Mouse (Mus musculus) stomach, embryonic 16.5 days (tissue): Measurements from ENCODE around the gene Spata25. TPM values are rescaled to one million over a fixed set of nuclear protein-coding genes. Genes with fewer than 3 reads are reported as not detected.
"Not testable (repeated sequence)": the region's sequence is repeated elsewhere in the genome, so short reads cannot be mapped to it uniquely, and the experiment has no call there.

Source experiments
- ATAC-seq: fragments of 200-750 bp; cut with Nextera tagmentation; 2 replicates; pipeline ENCODE4 v1.8.0; 2017; ENCODE audit warnings: moderate number of reproducible peaks, moderate TSS enrichment; ENCODE audit not compliant: insufficient read depth, low FRiP score
- H3K27ac ChIP-seq: fragments of 300-500 bp; sonication (generic); 2 replicates; pipeline ENCODE4 v1.5.1; 2014; ENCODE audit warnings: low read length
- H3K27me3 ChIP-seq: fragments of 300-500 bp; sonication (generic); 2 replicates; pipeline ENCODE4 v1.6.1; 2014; ENCODE audit warnings: low read length, control low read depth, mixed read lengths; ENCODE audit not compliant: control insufficient read depth, insufficient read depth
- H3K36me3 ChIP-seq: fragments of 300-500 bp; sonication (generic); 2 replicates; pipeline ENCODE4 v1.6.1; 2014; ENCODE audit warnings: low read length; ENCODE audit not compliant: control insufficient read depth, insufficient read depth
- H3K4me1 ChIP-seq: fragments of 300-500 bp; sonication (generic); 2 replicates; pipeline ENCODE4 v1.6.1; 2014; ENCODE audit warnings: low read length, control low read depth, mixed read lengths; ENCODE audit not compliant: control insufficient read depth, insufficient read depth
- H3K4me2 ChIP-seq: fragments of 300-500 bp; sonication (generic); 2 replicates; pipeline ENCODE4 v1.6.1; 2014; ENCODE audit warnings: low read depth, low read length, mixed read lengths
- H3K4me3 ChIP-seq: fragments of 300-500 bp; sonication (generic); replicated peaks from 2 replicates; pipeline ENCODE4 v1.5.1; 2014; ENCODE audit warnings: mild to moderate bottlenecking, low read length
- H3K9ac ChIP-seq: fragments of 300-500 bp; sonication (generic); 2 replicates; pipeline ENCODE4 v1.6.1; 2014; ENCODE audit warnings: low read length
- H3K9me3 ChIP-seq: fragments of 300-500 bp; sonication (generic); replicated peaks from 2 replicates; pipeline ENCODE4 v1.6.1; 2016; ENCODE audit warnings: low read length, control low read depth; ENCODE audit not compliant: control insufficient read depth
- WGBS: fragments of 180-500 bp; shearing (Covaris S2); extraction: QIAGEN DNeasy Blood & Tissue Kit; methylation state at CpG from one replicate; pipeline ENCODE4 v1.1.7; 2014; 5-methylcytosine and 5-hydroxymethylcytosine counted together
- polyA plus RNA-seq: library from polyadenylated mRNA; unstranded; fragments of >200 nt; fragmentation: Nextera tagmentation; extraction: Ambion mirVana; gene quantifications from 2 replicates; pipeline ENCODE4 v1.2.1, GENCODE M21; 2015

The Spata25 gene
- polyA plus RNA-seq, 1 experiment from 2014 or later, result not detected

DNA sequence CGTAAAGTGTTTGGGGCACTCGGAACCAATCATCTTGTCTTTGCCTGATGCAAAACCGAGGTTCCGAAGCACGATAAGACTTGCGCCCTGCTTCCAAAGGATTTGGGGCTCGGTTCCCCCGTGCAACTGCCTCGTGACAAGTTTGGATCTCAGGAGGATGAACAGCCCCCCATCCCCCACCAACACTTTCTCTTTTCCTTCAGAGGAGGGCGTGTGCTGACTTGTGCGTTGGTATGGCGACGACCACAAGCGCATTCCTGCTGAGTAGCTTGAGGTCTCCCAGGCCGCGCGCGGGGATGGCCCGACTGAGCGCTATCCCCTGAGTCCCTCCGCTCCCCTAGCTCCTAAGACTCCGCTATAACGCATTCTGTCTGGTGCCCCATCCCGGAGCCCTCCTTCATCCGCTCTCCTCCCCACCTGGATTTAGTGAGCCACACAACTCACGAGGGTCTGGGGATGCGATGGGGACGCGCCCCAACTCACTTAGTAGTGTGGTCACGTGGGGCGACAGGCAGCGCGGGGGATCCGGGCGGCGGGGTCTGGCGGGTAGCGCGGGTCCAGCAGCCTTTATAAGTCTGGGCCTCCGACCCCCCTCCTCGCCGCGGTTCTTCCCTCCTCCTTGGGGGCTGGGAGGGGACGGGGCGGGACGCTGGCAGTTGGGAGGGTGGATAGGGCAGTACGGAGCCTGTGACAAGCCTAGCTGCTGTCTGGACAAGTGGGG, 28.9 kb upstream of the Spata25 start, which contains the start of gene Pltp:
TSS of gene Pltp (minus strand) at position 611 of the 721 bp plus-strand sequence.
- H3K9ac ChIP-seq, result peak within 1 kb of the TSS; percentile 66
- no peaks in the 10 kb centered on the region; the same call in 1 of the 2 replicates for H3K36me3 ChIP-seq
- ATAC-seq, result peak; percentile 54; the same call in 1 of the 2 replicates
- peak within 1 kb of the TSS; percentile 53 for H3K4me3 ChIP-seq
- H3K27ac ChIP-seq, result peak within 1 kb of the TSS; percentile 79
- peaks cover 4% of the 10 kb centered on the region; the same call in 1 of the 2 replicates for H3K27me3 ChIP-seq
- WGBS, result under 1% methylated on average over 47 of the region's 47 CpGs
- H3K4me1 ChIP-seq, result peaks cover 24% of the 10 kb centered on the region
- H3K9me3 ChIP-seq, result no peaks in the 10 kb centered on the region
- H3K4me2 ChIP-seq, result peak within 1 kb of the TSS; percentile 86

DNA sequence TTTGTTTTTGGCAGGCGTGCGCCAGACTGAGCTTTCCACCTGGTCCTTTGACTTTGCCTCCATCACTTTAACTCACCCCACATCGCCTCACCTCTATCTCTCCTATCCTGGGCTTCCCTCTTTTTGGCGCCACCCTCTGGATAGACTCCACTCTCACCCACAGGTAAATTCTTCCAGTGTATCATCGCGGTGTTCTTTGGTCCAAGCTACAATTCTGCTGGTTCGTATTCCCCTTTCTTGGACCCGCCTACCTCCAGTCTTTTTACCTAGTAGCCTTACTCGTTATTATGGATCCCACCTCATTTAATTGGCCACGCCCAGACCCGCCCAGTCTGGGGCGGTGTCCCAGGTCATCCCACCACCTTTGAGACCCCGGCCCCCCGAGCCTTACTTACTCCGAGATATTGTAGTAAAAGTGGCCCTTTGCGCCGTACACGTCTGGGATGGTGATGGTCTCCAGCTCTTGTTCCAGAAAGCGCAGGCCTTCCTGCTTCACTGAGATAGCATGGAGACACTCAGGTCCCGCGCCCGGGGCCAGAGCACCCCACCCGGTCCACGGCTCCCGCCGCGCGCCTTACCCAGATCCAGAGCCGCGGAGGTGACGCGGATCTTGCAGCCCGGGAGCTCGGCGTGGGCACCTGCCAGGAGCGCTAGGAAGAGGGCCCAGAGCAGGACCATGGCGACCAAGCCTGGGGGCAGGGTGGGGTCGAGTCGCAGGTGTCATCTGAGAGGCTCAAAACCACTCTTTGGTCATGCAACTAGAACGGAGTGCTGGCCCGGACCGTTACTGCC, 28.2 kb upstream of the Spata25 start:
- peak overlapping the region; percentile 53 for H3K4me3 ChIP-seq
- H3K4me2 ChIP-seq, result peak overlapping the region; percentile 86
- H3K36me3 ChIP-seq, result no peaks in the 10 kb centered on the region; the same call in 1 of the 2 replicates
- no peaks in the 10 kb centered on the region for H3K9me3 ChIP-seq
- H3K9ac ChIP-seq, result peak overlapping the region; percentile 66
- peak overlapping the region; percentile 43; the same call in 1 of the 2 replicates for H3K27ac ChIP-seq
- peaks cover 20% of the 10 kb centered on the region for H3K4me1 ChIP-seq
- H3K27me3 ChIP-seq, result peaks cover 4% of the 10 kb centered on the region; the same call in 1 of the 2 replicates
- 3% methylated on average over 42 of the region's 42 CpGs for WGBS
- ATAC-seq, result no peak

DNA sequence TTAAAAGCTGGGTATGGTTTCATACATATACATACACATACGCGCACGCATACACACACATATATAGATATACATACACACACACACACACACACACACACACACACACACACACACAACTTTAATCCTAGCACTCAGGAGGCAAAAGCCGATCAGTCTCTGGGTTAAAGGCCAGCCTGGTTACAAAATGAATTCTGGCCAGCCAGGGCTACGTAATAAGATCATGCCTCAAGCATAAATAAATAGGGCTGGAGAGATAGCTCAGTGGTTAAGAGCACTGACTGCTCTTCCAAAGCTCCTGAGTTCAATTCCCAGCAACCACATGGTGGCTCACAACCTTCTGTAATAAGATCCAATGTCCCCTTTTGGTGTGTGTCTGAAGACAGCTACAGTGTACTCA, 27.2 kb upstream of the Spata25 start:
- not testable (repeated sequence) for H3K9me3 ChIP-seq, H3K27ac ChIP-seq, H3K4me2 ChIP-seq, ATAC-seq, H3K27me3 ChIP-seq, H3K4me3 ChIP-seq, H3K9ac ChIP-seq, H3K36me3 ChIP-seq
- peaks cover 16% of the 10 kb centered on the region for H3K4me1 ChIP-seq
- 76% methylated on average over 5 of the region's 5 CpGs for WGBS

DNA sequence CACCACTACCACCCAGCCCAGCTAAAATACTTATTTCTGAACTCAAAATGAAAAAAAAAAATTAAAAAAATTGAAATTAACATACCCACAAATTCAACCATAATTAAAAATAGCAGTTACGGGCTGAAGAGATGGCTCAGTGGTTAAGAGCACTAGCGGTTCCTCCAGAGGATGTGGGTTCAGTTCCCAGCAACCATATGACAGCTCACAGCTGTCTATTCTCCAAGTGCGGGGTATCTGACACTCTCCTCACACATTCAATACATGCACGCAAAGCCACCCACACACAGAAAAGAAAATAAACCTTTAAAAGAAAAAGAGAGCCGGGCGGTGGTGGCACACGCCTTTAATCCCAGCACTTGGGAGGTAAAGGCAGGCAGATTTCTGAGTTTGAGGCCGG, 21.7 kb upstream of the Spata25 start:
- WGBS, result 74% methylated on average over 8 of the region's 8 CpGs
- no peaks in the 10 kb centered on the region for H3K9me3 ChIP-seq
- H3K36me3 ChIP-seq, result peaks cover 7% of the 10 kb centered on the region; the same call in 1 of the 2 replicates
- no peak overlapping the region for H3K9ac ChIP-seq
- no peaks in the 10 kb centered on the region for H3K4me1 ChIP-seq
- ATAC-seq, result no peak
- H3K4me2 ChIP-seq, result no peak overlapping the region
- H3K27ac ChIP-seq, result no peak overlapping the region
- H3K4me3 ChIP-seq, result no peak overlapping the region
- H3K27me3 ChIP-seq, result no peaks in the 10 kb centered on the region

DNA sequence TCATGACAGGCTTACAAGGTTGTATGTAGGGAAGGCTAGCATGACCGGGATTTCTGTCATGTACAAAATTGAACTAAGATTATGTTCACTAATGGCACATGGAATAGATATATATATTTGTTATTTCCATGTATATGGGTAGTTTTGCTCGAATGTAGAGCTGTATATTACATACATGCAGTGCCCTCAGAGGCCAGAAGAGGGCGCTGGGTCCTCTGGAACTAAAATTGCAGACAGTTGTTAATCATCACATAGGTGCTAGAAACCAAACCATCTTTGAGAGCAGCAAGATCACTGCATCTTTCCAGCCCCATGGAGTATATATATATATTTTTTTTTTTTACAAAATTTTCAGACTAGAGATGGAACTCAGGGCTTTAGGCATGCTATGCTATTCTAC, 17.4 kb upstream of the Spata25 start:
- H3K4me3 ChIP-seq, result no peak overlapping the region
- H3K4me2 ChIP-seq, result no peak overlapping the region
- WGBS, result 56% methylated on average over 3 of the region's 3 CpGs
- no peaks in the 10 kb centered on the region for H3K27me3 ChIP-seq
- no peak overlapping the region for H3K27ac ChIP-seq
- no peaks in the 10 kb centered on the region for H3K9me3 ChIP-seq
- no peaks in the 10 kb centered on the region for H3K4me1 ChIP-seq
- no peak overlapping the region for H3K9ac ChIP-seq
- 0 out of 2 replicates have a peak, but pooled peaks cover 7% of the 10 kb centered on the region for H3K36me3 ChIP-seq
- no peak for ATAC-seq

DNA sequence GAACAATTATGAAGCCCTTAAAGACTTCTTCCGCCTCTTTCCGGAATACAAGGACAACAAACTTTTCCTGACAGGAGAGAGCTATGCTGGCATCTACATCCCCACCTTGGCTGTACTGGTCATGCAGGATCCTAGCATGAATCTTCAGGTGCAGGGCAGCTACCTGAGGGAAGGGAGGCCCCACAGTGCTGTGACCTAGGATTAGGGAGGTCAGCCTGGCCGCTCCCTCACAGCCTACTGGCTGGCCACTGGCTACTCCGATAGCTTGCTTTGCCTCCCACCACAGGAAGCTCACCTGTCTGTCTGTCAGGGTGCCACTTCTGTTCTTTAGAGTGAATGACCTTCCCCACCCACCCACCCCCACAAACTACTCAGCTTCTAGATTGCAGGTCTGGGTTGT, 6.8 kb upstream of the Spata25 start:
- H3K27me3 ChIP-seq, result no peaks in the 10 kb centered on the region
- no peak for ATAC-seq
- peaks cover 8% of the 10 kb centered on the region; the same call in 1 of the 2 replicates for H3K4me1 ChIP-seq
- WGBS, result 93% methylated on average over 4 of the region's 4 CpGs
- H3K4me3 ChIP-seq, result no peak overlapping the region; the same call in 1 of the 2 replicates
- H3K36me3 ChIP-seq, result 0 out of 2 replicates have a peak, but pooled peaks cover 5% of the 10 kb centered on the region
- no peak overlapping the region for H3K9ac ChIP-seq
- 0 out of 2 replicates have a peak overlapping the region, but pooled peaks have one; percentile 75 for H3K4me2 ChIP-seq
- H3K27ac ChIP-seq, result no peak overlapping the region
- no peaks in the 10 kb centered on the region for H3K9me3 ChIP-seq

DNA sequence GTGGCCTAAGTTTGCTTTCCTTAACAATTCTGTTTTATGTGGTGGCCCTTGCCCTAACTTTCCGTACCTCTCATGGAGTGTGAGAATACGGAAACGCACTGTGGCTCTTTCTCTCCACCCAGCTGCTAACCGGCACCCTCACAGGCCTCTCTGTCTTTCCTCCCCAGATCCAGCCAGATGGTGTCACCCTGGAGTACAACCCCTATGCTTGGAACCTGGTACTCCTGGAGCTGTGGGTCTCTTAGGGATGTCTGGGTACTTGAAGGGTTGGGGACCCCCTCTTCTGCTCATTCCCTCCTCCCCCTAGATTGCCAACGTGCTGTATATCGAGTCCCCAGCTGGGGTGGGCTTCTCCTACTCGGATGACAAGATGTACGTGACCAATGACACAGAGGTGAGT, 6.2 kb upstream of the Spata25 start:
- Histone ChIP-seq H3K4me1 (peaks cover 8% of the 10 kb centered on the region; the same call in 1 of the 2 replicates), H3K4me3 (peak overlapping the region; percentile 67), H3K4me2 (peak overlapping the region; percentile 75), H3K27ac (peak overlapping the region; percentile 91; the same call in 1 of the 2 replicates), H3K9ac (peak overlapping the region; percentile 87), H3K9me3 (no peaks in the 10 kb centered on the region), H3K36me3 (0 out of 2 replicates have a peak, but pooled peaks cover 5% of the 10 kb centered on the region), H3K27me3 (no peaks in the 10 kb centered on the region)
- 40% methylated on average over 8 of the region's 8 CpGs for WGBS
- no peak for ATAC-seq

DNA sequence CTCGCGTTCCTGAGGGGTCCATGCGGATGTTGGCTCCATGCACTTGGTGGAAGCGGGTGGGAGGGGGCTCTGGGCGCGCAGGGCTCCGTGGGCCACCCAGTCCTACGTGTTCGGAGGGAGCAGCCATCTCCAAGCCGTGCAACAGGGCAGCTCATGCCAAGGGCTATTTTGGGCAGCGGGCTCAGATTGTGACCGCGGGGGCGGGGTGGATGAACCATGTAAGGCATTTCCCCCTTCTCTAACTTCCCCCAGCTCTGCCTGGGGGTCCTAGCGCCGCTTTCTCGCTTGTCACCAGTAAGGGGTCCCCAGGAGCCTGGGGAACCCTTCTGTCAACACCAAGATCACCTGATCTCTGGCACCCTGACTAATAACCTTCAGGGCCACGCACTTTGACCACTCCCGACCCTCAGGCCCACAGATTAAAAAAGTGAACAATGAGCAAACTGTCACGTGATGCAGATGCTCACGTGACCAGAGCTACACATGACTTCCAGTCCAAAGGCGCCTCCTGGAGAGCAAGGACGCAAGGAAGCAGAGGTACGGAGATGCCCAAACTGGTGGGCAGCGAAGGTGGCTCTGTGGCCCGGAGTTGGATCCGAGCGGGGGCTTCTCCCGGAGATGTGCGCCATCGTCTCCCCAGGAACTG, 5.1 kb upstream of the Spata25 start, which contains the start of gene Neurl2:
TSS of gene Neurl2 (minus strand) at position 143 of the 646 bp plus-strand sequence.
- Histone ChIP-seq H3K9me3 (no peaks in the 10 kb centered on the region), H3K4me3 (peak within 1 kb of the TSS; percentile 67), H3K27ac (peak within 1 kb of the TSS; percentile 91), H3K36me3 (0 out of 2 replicates have a peak, but pooled peaks cover 1% of the 10 kb centered on the region), H3K4me2 (peak within 1 kb of the TSS; percentile 75), H3K9ac (peak within 1 kb of the TSS; percentile 87), H3K27me3 (no peaks in the 10 kb centered on the region), H3K4me1 (peaks cover 8% of the 10 kb centered on the region; the same call in 1 of the 2 replicates)
- ATAC-seq, result peak; percentile 65
- under 1% methylated on average over 31 of the region's 31 CpGs for WGBS
